Mouse (Mus musculus): ENCODE data around the gene Nosip. TPM values are rescaled to one million over a fixed set of nuclear protein-coding genes. Genes with fewer than 3 reads are reported as not detected.
"Not testable (repeated sequence)": the region's sequence is repeated elsewhere in the genome, so short reads cannot be mapped to it uniquely, and the experiment has no call there.

The Nosip gene
- total RNA-seq (2014; fragmentation: Nextera tagmentation) (42.2 and 57.2 TPM in 2 replicates), total RNA-seq (2017) (49.4 and 63.1 TPM in 2 replicates)

- peak; percentile 95 for ATAC-seq (replicated peaks; ENCODE audit: poor library complexity, severe bottlenecking)
Observed at GRCm38 (mm10) chr7:45062239-45062835, at the start of gene Nosip, which contains the start of gene Prrg2. Gene Nosip (plus strand): TSS chr7:45062429. Gene Prrg2 (minus strand): TSS chr7:45062677.

- ATAC-seq (replicated peaks; ENCODE audit: poor library complexity, severe bottlenecking), result no peak
Observed at GRCm38 (mm10) chr7:45012824-45013223, 49.4 kb upstream of the Nosip start.

- ATAC-seq (replicated peaks; ENCODE audit: poor library complexity, severe bottlenecking), result no peak
Observed at GRCm38 (mm10) chr7:45013366-45014095, 48.7 kb upstream of the Nosip start.

- no peak for ATAC-seq (replicated peaks; ENCODE audit: poor library complexity, severe bottlenecking)
Observed at GRCm38 (mm10) chr7:45014096-45014451, 48.2 kb upstream of the Nosip start.

- ATAC-seq (replicated peaks; ENCODE audit: poor library complexity, severe bottlenecking), result no peak
Observed at GRCm38 (mm10) chr7:45015344-45015956, 46.8 kb upstream of the Nosip start.

- ATAC-seq (replicated peaks; ENCODE audit: poor library complexity, severe bottlenecking), result peak; percentile 64
Observed at GRCm38 (mm10) chr7:45015957-45016612, 46.1 kb upstream of the Nosip start, which contains the start of gene Scaf1. Gene Scaf1 (minus strand): TSS chr7:45016363.

- ATAC-seq (replicated peaks; ENCODE audit: poor library complexity, severe bottlenecking), result no peak
Observed at GRCm38 (mm10) chr7:45016761-45017160, 45.5 kb upstream of the Nosip start.

- peak; percentile 75 for ATAC-seq (replicated peaks; ENCODE audit: poor library complexity, severe bottlenecking)
Observed at GRCm38 (mm10) chr7:45017242-45018061, 44.8 kb upstream of the Nosip start, which contains the start of gene Rras. Gene Rras (plus strand): TSS chr7:45017961.

- no peak for ATAC-seq (replicated peaks; ENCODE audit: poor library complexity, severe bottlenecking)
Observed at GRCm38 (mm10) chr7:45019031-45019571, 43.1 kb upstream of the Nosip start.

GRCm38 (mm10) chr7:45020225-45020624 lies 42.0 kb upstream of the Nosip start:
- ATAC-seq (replicated peaks; ENCODE audit: poor library complexity, severe bottlenecking), result no peak

GRCm38 (mm10) chr7:45023711-45024110 lies 38.5 kb upstream of the Nosip start:
- ATAC-seq (replicated peaks; ENCODE audit: poor library complexity, severe bottlenecking), result not testable (repeated sequence)

GRCm38 (mm10) chr7:45024281-45025248 lies 37.7 kb upstream of the Nosip start:
- peak; percentile 54 for ATAC-seq (replicated peaks; ENCODE audit: poor library complexity, severe bottlenecking)

- ATAC-seq (replicated peaks; ENCODE audit: poor library complexity, severe bottlenecking), result no peak
Observed at GRCm38 (mm10) chr7:45025601-45026220, 36.5 kb upstream of the Nosip start.

GRCm38 (mm10) chr7:45026256-45026655 lies 36.0 kb upstream of the Nosip start:
- ATAC-seq (replicated peaks; ENCODE audit: poor library complexity, severe bottlenecking), result no peak

GRCm38 (mm10) chr7:45027761-45028160 lies 34.5 kb upstream of the Nosip start:
- no peak for ATAC-seq (replicated peaks; ENCODE audit: poor library complexity, severe bottlenecking)

- ATAC-seq (replicated peaks; ENCODE audit: poor library complexity, severe bottlenecking), result no peak
Observed at GRCm38 (mm10) chr7:45028351-45028750, 33.9 kb upstream of the Nosip start.

- ATAC-seq (replicated peaks; ENCODE audit: poor library complexity, severe bottlenecking), result no peak
Observed at GRCm38 (mm10) chr7:45029995-45030394, 32.2 kb upstream of the Nosip start.

- ATAC-seq (replicated peaks; ENCODE audit: poor library complexity, severe bottlenecking), result no peak
Observed at GRCm38 (mm10) chr7:45030857-45031256, 31.4 kb upstream of the Nosip start.

Data from granulocyte monocyte progenitor cell, adult 5-6 weeks (primary cell).